Mouse (Mus musculus) forebrain, embryonic 12.5 days (tissue): Measurements from ENCODE around the gene Pomt2. TPM values are rescaled to one million over a fixed set of nuclear protein-coding genes. Genes with fewer than 3 reads are reported as not detected.

Experiments
- ATAC-seq: fragments of 200-750 bp; cut with Nextera tagmentation; 2 replicates; pipeline ENCODE4 v1.8.0; 2017; ENCODE audit warnings: moderate TSS enrichment; ENCODE audit not compliant: low FRiP score
- H3K27ac ChIP-seq: fragments of 300-500 bp; sonication (generic); 2 replicates; pipeline ENCODE4 v1.5.1; 2016; ENCODE audit warnings: mild to moderate bottlenecking
- H3K27me3 ChIP-seq: fragments of 300-500 bp; sonication (generic); 2 replicates; pipeline ENCODE4 v1.6.1; 2016; ENCODE audit warnings: mild to moderate bottlenecking
- H3K36me3 ChIP-seq: fragments of 300-500 bp; sonication (generic); replicated peaks from 2 replicates; pipeline ENCODE4 v1.6.1; 2016; ENCODE audit warnings: mild to moderate bottlenecking
- H3K4me1 ChIP-seq: fragments of 300-500 bp; sonication (generic); 2 replicates; pipeline ENCODE4 v1.6.1; 2016
- H3K4me2 ChIP-seq: fragments of 300-500 bp; sonication (generic); 2 replicates; pipeline ENCODE4 v1.6.1; 2016; ENCODE audit warnings: mild to moderate bottlenecking, moderate library complexity
- H3K4me3 ChIP-seq: fragments of 300-500 bp; sonication (generic); replicated peaks from 2 replicates; pipeline ENCODE4 v1.5.1; 2016; ENCODE audit warnings: mild to moderate bottlenecking
- H3K9ac ChIP-seq: fragments of 300-500 bp; sonication (generic); 2 replicates; pipeline ENCODE4 v1.6.1; 2016; ENCODE audit warnings: mild to moderate bottlenecking
- H3K9me3 ChIP-seq: fragments of 300-500 bp; sonication (generic); 2 replicates; pipeline ENCODE4 v1.6.1; 2016
- WGBS: fragments of 180-500 bp; shearing (Covaris S2); methylation state at CpG from one replicate; pipeline ENCODE4 v1.1.7; 2016; 5-methylcytosine and 5-hydroxymethylcytosine counted together
- polyA plus RNA-seq: library from polyadenylated mRNA; unstranded; fragments of >200 nt; fragmentation: Nextera tagmentation; extraction: Ambion mirVana; gene quantifications from 2 replicates; pipeline ENCODE4 v1.2.1, GENCODE M21; 2016

Gene Pomt2
- polyA plus RNA-seq, 1 experiment from 2014 or later: 16.2 TPM

DNA sequence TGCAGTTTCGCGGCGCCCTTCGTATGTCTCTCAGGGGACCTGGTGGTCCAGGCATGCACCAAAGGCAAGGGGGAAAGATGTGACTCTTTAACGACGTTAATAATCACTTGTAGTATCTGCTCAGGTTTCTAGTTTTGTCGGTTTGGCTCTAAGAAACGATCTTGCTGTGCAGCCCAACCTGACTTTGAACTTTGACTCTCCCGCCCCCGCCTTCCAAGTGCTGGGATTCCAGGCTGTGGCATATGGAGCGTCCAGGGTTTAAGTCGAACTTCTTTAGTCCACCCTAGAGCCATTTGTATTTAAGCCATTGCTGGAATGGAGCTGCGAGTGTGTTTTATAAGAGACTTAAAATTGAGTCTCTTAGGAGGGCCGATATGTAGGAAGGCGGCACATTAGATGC is 368 bp upstream of the Pomt2 start:
- Histone ChIP-seq H3K4me1 (peaks cover 16% of the 10 kb centered on the region), H3K9me3 (0 out of 2 replicates have a peak, but pooled peaks cover 8% of the 10 kb centered on the region), H3K4me3 (peak overlapping the region; percentile 86), H3K27me3 (no peaks in the 10 kb centered on the region), H3K36me3 (peaks cover 8% of the 10 kb centered on the region; the same call in 1 of the 2 replicates), H3K27ac (peak overlapping the region; percentile 95), H3K9ac (peak overlapping the region; percentile 78), H3K4me2 (peak overlapping the region; percentile 70)
- WGBS: 16% methylated on average over 15 of the region's 15 CpGs
- ATAC-seq: no peak

GRCm38 (mm10) chr12:87146966-87147365 is 802 bp downstream of the Pomt2 start, which contains the start of gene Gstz1:
Gene Gstz1, plus strand, starts transcription at chr12:87147165.
- under 1% methylated on average over 27 of the region's 27 CpGs for WGBS
- Histone ChIP-seq H3K4me3 (peak within 1 kb of the TSS; percentile 86), H3K9me3 (0 out of 2 replicates have a peak, but pooled peaks cover 3% of the 10 kb centered on the region), H3K27me3 (no peaks in the 10 kb centered on the region), H3K4me2 (peak within 1 kb of the TSS; percentile 70), H3K4me1 (peaks cover 16% of the 10 kb centered on the region), H3K9ac (peak within 1 kb of the TSS; percentile 78), H3K36me3 (peaks cover 8% of the 10 kb centered on the region; the same call in 1 of the 2 replicates), H3K27ac (peak within 1 kb of the TSS; percentile 95)
- peak; percentile 88 for ATAC-seq

- no peak overlapping the region for H3K4me3 ChIP-seq
- 77% methylated on average over 2 of the region's 2 CpGs for WGBS
- no peaks in the 10 kb centered on the region for H3K9me3 ChIP-seq
- H3K4me1 ChIP-seq: peaks cover 22% of the 10 kb centered on the region
- no peaks in the 10 kb centered on the region for H3K27me3 ChIP-seq
- H3K36me3 ChIP-seq: 0 out of 2 replicates have a peak, but pooled peaks cover 5% of the 10 kb centered on the region
- H3K27ac ChIP-seq: no peak overlapping the region
- H3K9ac ChIP-seq: no peak overlapping the region
- no peak for ATAC-seq
- no peak overlapping the region for H3K4me2 ChIP-seq
Measured at GRCm38 (mm10) chr12:87142156-87142555, 5.6 kb downstream of the Pomt2 start.

GRCm38 (mm10) chr12:87138768-87139167 is 9.0 kb downstream of the Pomt2 start:
- Histone ChIP-seq H3K4me3 (no peak overlapping the region), H3K27me3 (no peaks in the 10 kb centered on the region), H3K4me1 (peaks cover 14% of the 10 kb centered on the region), H3K9me3 (no peaks in the 10 kb centered on the region), H3K36me3 (peaks cover 17% of the 10 kb centered on the region; the same call in 1 of the 2 replicates), H3K9ac (no peak overlapping the region), H3K4me2 (no peak overlapping the region), H3K27ac (peak overlapping the region; percentile 73; the same call in 1 of the 2 replicates)
- WGBS: 57% methylated on average over 2 of the region's 2 CpGs
- no peak for ATAC-seq

DNA sequence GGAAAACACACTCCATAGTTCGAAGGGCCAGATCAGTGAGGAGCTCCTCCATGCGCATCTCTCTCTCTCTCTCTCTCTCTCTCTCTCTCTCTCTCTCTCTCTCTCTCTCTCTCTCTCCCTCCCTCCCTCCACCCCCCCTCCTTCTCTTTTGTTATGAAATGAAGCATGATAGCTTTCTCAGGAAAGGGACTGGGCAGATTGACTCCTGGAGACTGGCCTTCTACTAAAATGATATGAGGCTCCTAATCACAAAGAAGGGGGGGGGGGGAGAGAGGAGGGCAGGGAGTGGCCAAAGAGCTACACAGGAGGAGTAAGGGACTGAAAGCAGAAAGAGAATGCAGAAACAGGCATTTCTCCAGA is 9.4 kb downstream of the Pomt2 start:
- H3K4me2 ChIP-seq: no peak overlapping the region

GRCm38 (mm10) chr12:87137439-87138341 is 10.1 kb downstream of the Pomt2 start:
- WGBS: 68% methylated on average over 15 of the region's 15 CpGs
- Histone ChIP-seq H3K4me3 (no peak overlapping the region), H3K9me3 (no peaks in the 10 kb centered on the region), H3K27me3 (no peaks in the 10 kb centered on the region), H3K36me3 (peaks cover 20% of the 10 kb centered on the region), H3K4me1 (peaks cover 14% of the 10 kb centered on the region), H3K4me2 (no peak overlapping the region), H3K27ac (peak overlapping the region; percentile 78), H3K9ac (0 out of 2 replicates have a peak overlapping the region, but pooled peaks have one; percentile 17)
- ATAC-seq: peak; percentile 75; the same call in 1 of the 2 replicates

More for the DNA sequence above, 9.4 kb downstream of the Pomt2 start:
- peak overlapping the region; percentile 78 for H3K27ac ChIP-seq
- WGBS: 50% methylated on average over 2 of the region's 2 CpGs
- H3K36me3 ChIP-seq: peaks cover 17% of the 10 kb centered on the region; the same call in 1 of the 2 replicates
- H3K27me3 ChIP-seq: no peaks in the 10 kb centered on the region
- H3K4me1 ChIP-seq: peaks cover 14% of the 10 kb centered on the region
- H3K9ac ChIP-seq: 0 out of 2 replicates have a peak overlapping the region, but pooled peaks have one; percentile 17
- H3K4me3 ChIP-seq: no peak overlapping the region
- H3K9me3 ChIP-seq: no peaks in the 10 kb centered on the region
- ATAC-seq: peak; percentile 55; the same call in 1 of the 2 replicates

- Histone ChIP-seq H3K9me3 (no peaks in the 10 kb centered on the region), H3K4me3 (no peak overlapping the region), H3K9ac (no peak overlapping the region), H3K36me3 (peaks cover 35% of the 10 kb centered on the region), H3K27me3 (no peaks in the 10 kb centered on the region), H3K4me2 (no peak overlapping the region), H3K27ac (no peak overlapping the region), H3K4me1 (peaks cover 4% of the 10 kb centered on the region)
- ATAC-seq: no peak
- 96% methylated on average over 9 of the region's 9 CpGs for WGBS
Measured at GRCm38 (mm10) chr12:87132784-87133183, 15.0 kb downstream of the Pomt2 start.

- H3K9ac ChIP-seq: no peak overlapping the region
- H3K4me3 ChIP-seq: no peak overlapping the region
- H3K27ac ChIP-seq: no peak overlapping the region
- no peaks in the 10 kb centered on the region for H3K27me3 ChIP-seq
- ATAC-seq: no peak
- no peaks in the 10 kb centered on the region for H3K4me1 ChIP-seq
- 88% methylated on average over 6 of the region's 6 CpGs for WGBS
- peaks cover 35% of the 10 kb centered on the region for H3K36me3 ChIP-seq
- H3K9me3 ChIP-seq: no peaks in the 10 kb centered on the region
- no peak overlapping the region for H3K4me2 ChIP-seq
Measured at GRCm38 (mm10) chr12:87132210-87132609, 15.6 kb downstream of the Pomt2 start.

DNA sequence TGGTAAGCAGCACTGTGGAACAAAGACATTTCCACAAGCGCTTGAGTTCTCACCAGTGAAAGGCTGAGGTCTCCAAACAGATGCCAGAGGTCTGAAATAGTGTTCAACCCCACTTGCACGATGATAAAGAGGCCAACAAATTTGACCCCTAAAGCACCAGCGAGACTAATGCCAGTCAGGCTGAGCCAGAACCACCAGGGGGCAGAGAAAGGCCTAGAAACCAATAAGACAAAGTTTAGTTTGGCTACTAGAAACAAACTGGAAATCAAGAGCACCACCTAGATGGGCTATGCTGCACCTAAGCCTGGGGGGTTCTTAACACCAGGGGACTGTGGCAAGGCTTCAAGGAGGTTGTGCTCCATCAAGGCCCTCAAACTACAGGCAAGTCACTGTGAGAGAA is 16.1 kb downstream of the Pomt2 start:
- no peak for ATAC-seq
- WGBS: 65% methylated on average over 3 of the region's 3 CpGs
- peaks cover 37% of the 10 kb centered on the region for H3K36me3 ChIP-seq

DNA sequence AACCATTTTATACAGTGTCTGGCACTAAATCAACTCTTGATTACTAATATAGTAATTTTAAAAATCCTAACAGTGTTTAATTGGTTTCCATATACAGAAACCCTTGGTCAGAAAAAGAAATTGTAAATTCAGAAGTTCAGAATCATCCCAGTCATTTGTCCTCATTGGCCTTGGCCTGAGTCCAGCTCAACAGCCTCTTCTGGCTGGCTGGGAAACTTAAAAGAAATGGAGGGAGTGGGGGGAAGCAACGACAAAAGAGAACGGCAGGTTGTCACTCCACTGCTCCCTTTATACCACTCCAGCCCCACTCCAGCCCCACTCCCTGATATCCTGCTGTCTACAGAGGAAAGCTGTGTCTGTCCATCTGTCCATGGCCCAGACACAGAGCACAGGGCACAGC is 16.6 kb downstream of the Pomt2 start:
- ATAC-seq: no peak
- no peaks in the 10 kb centered on the region for H3K27me3 ChIP-seq
- 77% methylated on average over 2 of the region's 2 CpGs for WGBS
- H3K36me3 ChIP-seq: peaks cover 37% of the 10 kb centered on the region
- H3K4me3 ChIP-seq: no peak overlapping the region
- H3K27ac ChIP-seq: peak overlapping the region; percentile 56; the same call in 1 of the 2 replicates
- no peak overlapping the region for H3K4me2 ChIP-seq
- H3K9me3 ChIP-seq: no peaks in the 10 kb centered on the region
- no peaks in the 10 kb centered on the region for H3K4me1 ChIP-seq
- no peak overlapping the region for H3K9ac ChIP-seq

More for the DNA sequence above, 16.1 kb downstream of the Pomt2 start:
- H3K4me3 ChIP-seq: no peak overlapping the region
- no peaks in the 10 kb centered on the region for H3K27me3 ChIP-seq
- no peak overlapping the region for H3K4me2 ChIP-seq
- H3K9me3 ChIP-seq: no peaks in the 10 kb centered on the region
- peak overlapping the region; percentile 56; the same call in 1 of the 2 replicates for H3K27ac ChIP-seq
- H3K9ac ChIP-seq: no peak overlapping the region
- no peaks in the 10 kb centered on the region for H3K4me1 ChIP-seq

GRCm38 (mm10) chr12:87130224-87130623 is 17.5 kb downstream of the Pomt2 start:
- Histone ChIP-seq H3K4me1 (no peaks in the 10 kb centered on the region), H3K36me3 (peaks cover 33% of the 10 kb centered on the region), H3K4me2 (no peak overlapping the region), H3K4me3 (no peak overlapping the region), H3K9me3 (no peaks in the 10 kb centered on the region), H3K27ac (no peak overlapping the region), H3K27me3 (no peaks in the 10 kb centered on the region), H3K9ac (no peak overlapping the region)
- ATAC-seq: no peak
- 94% methylated on average over 4 of the region's 4 CpGs for WGBS

GRCm38 (mm10) chr12:87127256-87127655 is 20.5 kb downstream of the Pomt2 start:
- no peak overlapping the region for H3K9ac ChIP-seq
- H3K36me3 ChIP-seq: peaks cover 36% of the 10 kb centered on the region
- H3K4me1 ChIP-seq: no peaks in the 10 kb centered on the region
- H3K9me3 ChIP-seq: no peaks in the 10 kb centered on the region
- no peak for ATAC-seq
- H3K27me3 ChIP-seq: no peaks in the 10 kb centered on the region
- 55% methylated on average over 4 of the region's 4 CpGs for WGBS
- no peak overlapping the region for H3K4me3 ChIP-seq
- no peak overlapping the region for H3K4me2 ChIP-seq
- no peak overlapping the region for H3K27ac ChIP-seq
